Mouse (Mus musculus): ENCODE measurements around the gene Gm21977. TPM values are rescaled to one million over a fixed set of nuclear protein-coding genes. Genes with fewer than 3 reads are reported as not detected.

Gene Gm21977
- not detected for total RNA-seq (2023)

GRCm38 (mm10) chr14:42853377-42853776, at the start of gene Gm21977:
Gene Gm21977 (minus strand): TSS chr14:42853477.

Other genes starting within 250 kb of the Gm21977 start
- gene Gm3633, start 211.6 kb downstream of the Gm21977 start, total RNA-seq (2023): not detected
- not detected for gene Gm10378, start 197.5 kb downstream of the Gm21977 start, total RNA-seq (2023)
- gene Gm3015, start 84.7 kb downstream of the Gm21977 start, total RNA-seq (2023): not detected
- gene Gm10377, start 55.5 kb downstream of the Gm21977 start, total RNA-seq (2023): not detected
- gene Gm8082, start 140.1 kb upstream of the Gm21977 start, total RNA-seq (2023): not detected
- gene Gm10376, start 162.2 kb upstream of the Gm21977 start, total RNA-seq (2023): not detected
- not detected for gene Gm8094, start 223.2 kb upstream of the Gm21977 start, total RNA-seq (2023)
- not detected for gene Gm8104, start 247.1 kb upstream of the Gm21977 start, total RNA-seq (2023)